Mouse (Mus musculus) intestine, embryonic 16.5 days (tissue): ENCODE results near the gene Eif2s2. TPM values are rescaled to one million over a fixed set of nuclear protein-coding genes. Genes with fewer than 3 reads are reported as not detected.

ENCODE experiments used
- ATAC-seq: fragments of 200-750 bp; cut with Nextera tagmentation; 2 replicates; pipeline ENCODE4 v1.8.0; 2017; ENCODE audit warnings: moderate TSS enrichment, moderate library complexity
- H3K27ac ChIP-seq: fragments of 300-500 bp; sonication (generic); 2 replicates; pipeline ENCODE4 v1.5.1; 2014; ENCODE audit warnings: mild to moderate bottlenecking, low read length
- H3K27me3 ChIP-seq: fragments of 300-500 bp; sonication (generic); replicated peaks from 2 replicates; pipeline ENCODE4 v1.6.1; 2014; ENCODE audit warnings: low read length, control low read depth, mixed read lengths; ENCODE audit not compliant: control insufficient read depth, insufficient read depth
- H3K36me3 ChIP-seq: fragments of 300-500 bp; sonication (generic); 2 replicates; pipeline ENCODE4 v1.6.1; 2014; ENCODE audit warnings: low read length, control low read depth; ENCODE audit not compliant: control insufficient read depth, insufficient read depth
- H3K4me1 ChIP-seq: fragments of 300-500 bp; sonication (generic); 2 replicates; pipeline ENCODE4 v1.6.1; 2014; ENCODE audit warnings: low read length, control low read depth, mixed read lengths; ENCODE audit not compliant: control insufficient read depth, insufficient read depth
- H3K4me2 ChIP-seq: fragments of 300-500 bp; sonication (generic); 2 replicates; pipeline ENCODE4 v1.6.1; 2014; ENCODE audit warnings: low read depth, low read length, control low read depth
- H3K4me3 ChIP-seq: fragments of 300-500 bp; sonication (generic); 2 replicates; pipeline ENCODE4 v1.5.1; 2014; ENCODE audit warnings: mild to moderate bottlenecking, low read length
- H3K9ac ChIP-seq: fragments of 300-500 bp; sonication (generic); 2 replicates; pipeline ENCODE4 v1.6.1; 2014; ENCODE audit warnings: low read depth, low read length
- H3K9me3 ChIP-seq: fragments of 300-500 bp; sonication (generic); 2 replicates; pipeline ENCODE4 v1.6.1; 2016; ENCODE audit warnings: low read length, control low read depth; ENCODE audit not compliant: control insufficient read depth
- WGBS: fragments of 180-500 bp; shearing (Covaris S2); extraction: QIAGEN DNeasy Blood & Tissue Kit; methylation state at CpG from one replicate; pipeline ENCODE4 v1.1.7; 2014; 5-methylcytosine and 5-hydroxymethylcytosine counted together
- polyA plus RNA-seq: library from polyadenylated mRNA; unstranded; fragments of >200 nt; fragmentation: Nextera tagmentation; extraction: Ambion mirVana; gene quantifications from 2 replicates; pipeline ENCODE4 v1.2.1, GENCODE M21; 2015

Eif2s2 gene
- 73.5 and 76.6 TPM in 2 replicates for polyA plus RNA-seq

DNA sequence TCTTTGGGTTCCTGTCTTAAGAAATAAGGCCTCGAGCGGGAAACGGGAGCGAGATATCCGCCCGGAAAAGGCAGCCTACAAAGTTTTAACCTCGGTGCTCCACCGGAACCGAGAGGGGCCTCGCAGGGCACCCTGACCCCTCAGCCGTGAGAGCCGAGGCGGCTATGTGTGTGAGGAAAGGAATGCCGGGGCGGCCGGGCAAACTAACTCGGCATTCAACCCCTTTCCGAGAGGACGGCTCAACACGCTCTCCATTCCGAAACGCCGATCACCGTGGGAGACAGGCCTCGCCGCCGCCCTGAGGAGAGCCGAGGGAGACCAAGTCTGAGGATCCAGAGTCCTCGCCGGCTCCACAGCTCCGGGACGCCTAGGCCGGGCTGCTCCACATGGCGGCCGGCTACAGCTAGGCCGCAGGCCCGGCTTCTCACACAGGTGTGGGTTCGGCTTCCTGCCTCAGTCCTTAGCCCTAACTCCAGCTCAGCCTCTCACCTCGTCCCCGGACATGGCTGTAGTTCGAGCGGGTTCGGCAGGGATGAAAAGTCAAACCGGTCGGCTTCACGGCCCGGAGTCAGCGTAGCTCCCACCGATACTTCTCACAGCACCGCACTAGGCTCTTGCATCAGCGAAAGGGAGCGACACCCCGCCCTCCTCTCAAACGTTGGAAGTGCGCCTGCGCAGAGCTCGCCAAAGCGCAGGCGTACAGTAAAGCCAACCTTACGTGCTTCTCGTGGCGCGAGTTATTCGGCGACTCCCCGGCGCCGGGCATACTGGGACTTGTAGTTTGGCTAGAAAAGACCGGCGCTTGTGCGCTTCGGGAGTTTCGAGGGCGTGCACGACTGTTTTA, at the start of gene Eif2s2:
Gene Eif2s2, minus strand, starts transcription at position 735 of the 844 bp plus-strand sequence.
- no peaks in the 10 kb centered on the region for H3K27me3 ChIP-seq
- H3K4me3 ChIP-seq, result peak within 1 kb of the TSS; percentile 69
- H3K4me2 ChIP-seq, result peak within 1 kb of the TSS; percentile 72
- no peaks in the 10 kb centered on the region for H3K9me3 ChIP-seq
- peak; percentile 97 for ATAC-seq
- peak within 1 kb of the TSS; percentile 91 for H3K9ac ChIP-seq
- H3K36me3 ChIP-seq, result no peaks in the 10 kb centered on the region
- H3K27ac ChIP-seq, result peak within 1 kb of the TSS; percentile 77
- WGBS, result under 1% methylated on average over 75 of the region's 75 CpGs
- peaks cover 13% of the 10 kb centered on the region for H3K4me1 ChIP-seq

DNA sequence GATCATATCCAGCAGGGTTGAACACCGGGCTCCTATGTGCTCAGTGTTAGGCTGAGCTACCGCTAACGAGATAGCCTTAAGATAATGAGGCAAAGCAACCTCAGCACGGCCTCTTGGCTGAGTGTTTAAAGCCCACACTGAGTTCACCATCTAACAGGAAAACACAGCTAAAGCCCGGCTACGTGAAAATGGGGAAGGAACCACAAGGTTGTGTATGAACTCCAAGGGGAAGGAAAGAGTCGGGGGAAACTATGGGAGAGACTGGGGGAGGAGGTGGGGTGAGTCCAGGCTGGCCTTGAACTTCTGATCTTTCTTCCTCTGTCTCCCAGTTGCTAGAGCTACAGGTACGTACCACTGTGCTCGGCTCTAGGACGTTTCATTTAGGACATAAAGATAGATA, 49.2 kb upstream of the Eif2s2 start:
- no peak for ATAC-seq
- no peaks in the 10 kb centered on the region for H3K27me3 ChIP-seq
- H3K4me1 ChIP-seq, result peaks cover 3% of the 10 kb centered on the region; the same call in 1 of the 2 replicates
- H3K9ac ChIP-seq, result no peak overlapping the region
- H3K9me3 ChIP-seq, result no peaks in the 10 kb centered on the region
- no peak overlapping the region for H3K27ac ChIP-seq
- no peak overlapping the region for H3K4me2 ChIP-seq
- no peaks in the 10 kb centered on the region for H3K36me3 ChIP-seq
- no peak overlapping the region for H3K4me3 ChIP-seq
- 83% methylated on average over 10 of the region's 10 CpGs for WGBS

DNA sequence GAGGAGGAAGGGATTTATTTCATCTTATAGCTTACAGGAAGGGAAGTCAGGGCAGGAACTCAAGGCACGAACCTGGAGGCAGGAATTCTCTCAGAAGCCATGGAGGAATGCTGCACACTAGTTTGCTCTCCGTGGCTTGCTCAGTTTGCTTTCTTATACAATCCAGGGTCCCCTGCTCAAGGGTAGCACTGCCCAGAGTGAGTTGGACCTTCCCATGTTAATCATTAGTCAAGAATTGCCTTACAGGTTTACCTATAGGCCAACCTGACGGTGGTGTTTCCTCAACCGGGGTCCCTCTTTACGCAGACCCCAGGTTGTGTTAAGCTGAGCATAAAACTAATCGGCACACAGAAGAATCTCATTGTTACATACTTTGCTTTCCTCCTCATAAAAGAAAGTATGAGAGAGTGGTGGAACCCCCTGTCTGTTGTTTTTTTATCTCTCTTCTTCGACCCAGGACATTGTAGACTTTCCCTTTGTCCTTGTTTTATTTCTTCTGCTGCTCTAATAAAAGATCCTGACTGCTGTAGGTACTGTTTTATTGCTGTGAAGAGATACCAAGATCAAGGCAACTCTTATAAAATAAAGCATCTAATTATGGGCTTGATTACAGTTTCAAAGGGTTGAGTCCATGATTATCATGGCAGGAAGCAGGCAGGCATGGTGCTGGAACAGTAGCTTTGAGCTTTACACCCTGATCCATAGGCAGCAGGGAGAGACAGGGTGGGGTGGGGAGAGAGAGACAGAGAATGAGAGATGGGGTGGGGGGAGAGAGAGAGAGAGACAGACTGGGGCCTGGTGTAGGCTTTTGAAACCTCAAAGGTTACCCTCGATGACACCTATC, 45.0 kb upstream of the Eif2s2 start:
- peak; percentile 87 for ATAC-seq
- H3K9ac ChIP-seq, result no peak overlapping the region
- WGBS, result 63% methylated on average over 8 of the region's 8 CpGs

DNA sequence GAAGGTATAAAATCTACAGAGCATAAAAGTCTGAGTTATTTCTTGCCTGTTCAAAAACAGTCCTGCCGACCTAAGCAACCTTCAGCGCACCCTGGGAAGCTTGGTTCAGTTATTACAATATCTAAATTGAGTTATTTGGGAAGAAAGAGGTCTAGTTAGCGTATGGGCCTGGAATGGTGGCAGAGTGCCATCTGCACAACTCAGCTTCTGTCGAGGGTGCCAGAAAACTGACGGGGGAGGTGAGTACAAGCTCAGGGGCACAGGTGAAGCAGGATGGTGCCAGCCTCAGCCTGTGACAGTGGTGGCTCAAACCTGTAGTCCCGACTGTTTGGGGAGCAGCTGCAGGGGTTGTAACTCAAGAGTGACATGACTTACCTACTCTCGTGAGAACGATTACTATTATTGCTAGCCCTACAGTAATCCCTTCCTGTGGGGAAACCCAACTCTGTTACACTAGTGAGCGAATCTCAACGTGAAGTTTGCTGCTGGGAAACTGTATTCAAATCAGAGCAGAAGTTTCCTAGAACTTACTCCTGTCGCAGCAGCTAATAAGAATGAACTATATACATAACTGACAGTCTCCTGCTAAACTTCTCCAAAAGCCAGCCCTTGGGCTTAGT, 43.9 kb upstream of the Eif2s2 start:
- 72% methylated on average over 11 of the region's 11 CpGs for WGBS
- ATAC-seq, result no peak
- no peaks in the 10 kb centered on the region for H3K36me3 ChIP-seq

More for the DNA sequence above, 45.0 kb upstream of the Eif2s2 start:
- Histone ChIP-seq H3K4me3 (no peak overlapping the region), H3K9me3 (no peaks in the 10 kb centered on the region), H3K4me1 (peaks cover 3% of the 10 kb centered on the region; the same call in 1 of the 2 replicates), H3K27me3 (no peaks in the 10 kb centered on the region), H3K4me2 (no peak overlapping the region), H3K36me3 (no peaks in the 10 kb centered on the region), H3K27ac (no peak overlapping the region)

GRCm38 (mm10) chr2:154936106-154936505, 43.4 kb upstream of the Eif2s2 start:
- Histone ChIP-seq H3K36me3 (no peaks in the 10 kb centered on the region), H3K4me1 (no peaks in the 10 kb centered on the region), H3K27me3 (no peaks in the 10 kb centered on the region), H3K4me3 (no peak overlapping the region), H3K27ac (no peak overlapping the region), H3K4me2 (no peak overlapping the region), H3K9me3 (no peaks in the 10 kb centered on the region), H3K9ac (no peak overlapping the region)
- no peak for ATAC-seq
- WGBS, result 77% methylated on average over 6 of the region's 6 CpGs

More for the DNA sequence above, 43.9 kb upstream of the Eif2s2 start:
- H3K9ac ChIP-seq, result no peak overlapping the region
- no peak overlapping the region for H3K27ac ChIP-seq
- no peaks in the 10 kb centered on the region for H3K4me1 ChIP-seq
- H3K27me3 ChIP-seq, result no peaks in the 10 kb centered on the region
- no peak overlapping the region for H3K4me3 ChIP-seq
- H3K4me2 ChIP-seq, result no peak overlapping the region
- no peaks in the 10 kb centered on the region for H3K9me3 ChIP-seq

- no peaks in the 10 kb centered on the region for H3K27me3 ChIP-seq
- no peak for ATAC-seq
- H3K36me3 ChIP-seq, result no peaks in the 10 kb centered on the region
- H3K4me3 ChIP-seq, result no peak overlapping the region
- H3K4me2 ChIP-seq, result no peak overlapping the region
- no peak overlapping the region for H3K9ac ChIP-seq
- WGBS, result 64% methylated on average over 4 of the region's 4 CpGs
- no peaks in the 10 kb centered on the region for H3K9me3 ChIP-seq
- no peaks in the 10 kb centered on the region for H3K4me1 ChIP-seq
- no peak overlapping the region for H3K27ac ChIP-seq
These were observed 41.1 kb upstream of the Eif2s2 start for GRCm38 (mm10) chr2:154933884-154934283.

- Histone ChIP-seq H3K27ac (no peak overlapping the region), H3K27me3 (no peaks in the 10 kb centered on the region), H3K4me2 (no peak overlapping the region), H3K36me3 (no peaks in the 10 kb centered on the region), H3K9ac (no peak overlapping the region), H3K9me3 (no peaks in the 10 kb centered on the region), H3K4me3 (no peak overlapping the region), H3K4me1 (no peaks in the 10 kb centered on the region)
- no peak for ATAC-seq
- 68% methylated on average over 2 of the region's 2 CpGs for WGBS
These were observed 35.6 kb upstream of the Eif2s2 start for GRCm38 (mm10) chr2:154928298-154928697.

DNA sequence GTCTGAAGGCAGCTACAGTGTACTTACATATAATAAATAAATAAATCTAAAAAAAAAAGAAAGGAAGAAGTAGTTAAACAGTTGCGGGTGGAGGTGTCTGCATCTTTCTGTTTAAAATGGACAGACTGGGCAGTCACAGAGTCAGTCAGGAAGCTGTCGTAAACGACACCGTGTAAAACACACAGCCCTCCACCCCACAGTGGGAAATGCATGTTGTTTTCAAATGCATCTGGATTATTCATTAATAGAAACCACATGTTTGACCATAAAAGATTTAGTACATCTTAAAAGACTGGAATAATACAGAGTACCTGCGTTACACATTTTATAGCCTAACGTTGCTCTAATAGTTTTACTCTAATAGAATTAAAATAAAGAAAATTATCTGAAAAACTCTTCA, 34.1 kb upstream of the Eif2s2 start:
- H3K4me2 ChIP-seq, result no peak overlapping the region
- 79% methylated on average over 6 of the region's 6 CpGs for WGBS
- no peak overlapping the region for H3K27ac ChIP-seq
- H3K36me3 ChIP-seq, result no peaks in the 10 kb centered on the region
- no peaks in the 10 kb centered on the region for H3K9me3 ChIP-seq
- no peak overlapping the region for H3K9ac ChIP-seq
- no peaks in the 10 kb centered on the region for H3K27me3 ChIP-seq
- no peak overlapping the region for H3K4me3 ChIP-seq
- H3K4me1 ChIP-seq, result no peaks in the 10 kb centered on the region
- no peak for ATAC-seq

DNA sequence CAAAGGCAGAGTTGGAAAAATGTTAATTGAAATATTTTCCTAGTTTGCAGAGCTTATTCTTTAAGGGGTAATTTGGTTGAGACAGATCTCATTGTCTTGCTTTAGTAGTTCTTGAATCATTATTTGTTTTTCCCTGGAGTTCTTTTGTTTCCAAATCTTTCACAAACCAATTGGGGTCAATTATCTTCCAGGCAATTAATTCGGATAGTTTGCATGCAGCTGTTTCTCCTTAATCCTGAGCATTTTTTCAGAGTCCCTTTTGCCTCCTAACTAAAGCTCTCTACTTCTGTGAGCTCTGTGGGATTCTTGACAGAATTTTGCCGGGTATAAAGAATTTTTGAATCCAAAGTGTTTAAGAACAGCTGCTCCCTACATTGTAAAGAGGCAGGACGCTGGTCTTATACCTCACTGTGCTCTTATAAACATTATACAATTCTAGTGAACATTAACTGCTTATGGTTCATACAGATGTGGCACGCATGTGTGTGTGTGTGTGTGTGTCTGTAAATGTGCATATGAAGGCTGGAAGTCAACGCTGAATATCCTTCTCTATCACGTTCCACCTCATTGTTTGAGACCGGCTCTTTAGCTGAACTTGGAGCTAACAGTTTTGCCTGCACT, 32.8 kb upstream of the Eif2s2 start:
- ATAC-seq, result no peak
- Histone ChIP-seq H3K27me3 (no peaks in the 10 kb centered on the region), H3K4me1 (no peaks in the 10 kb centered on the region), H3K36me3 (no peaks in the 10 kb centered on the region), H3K9ac (no peak overlapping the region), H3K4me3 (no peak overlapping the region), H3K27ac (no peak overlapping the region), H3K9me3 (no peaks in the 10 kb centered on the region), H3K4me2 (no peak overlapping the region)
- 46% methylated on average over 7 of the region's 7 CpGs for WGBS
